Mouse (Mus musculus) ES-Bruce4 (cell line): ENCODE measurements around the gene Eif2ak4. TPM values are rescaled to one million over a fixed set of nuclear protein-coding genes. Genes with fewer than 3 reads are reported as not detected.

Experiments
- H3K27ac ChIP-seq: 2 replicates; pipeline ENCODE4 v1.5.1; 2012; ENCODE audit warnings: low read length, inconsistent platforms; ENCODE audit not compliant: insufficient read depth
- H3K27me3 ChIP-seq: 2 replicates; pipeline ENCODE4 v1.6.1; 2012; ENCODE audit warnings: mild to moderate bottlenecking, low read length, inconsistent platforms; ENCODE audit not compliant: control insufficient read depth, poor library complexity, insufficient read depth, severe bottlenecking
- H3K36me3 ChIP-seq: 2 replicates; pipeline ENCODE4 v1.6.1; 2012; ENCODE audit warnings: inconsistent platforms, mild to moderate bottlenecking, low read length, moderate library complexity; ENCODE audit not compliant: control insufficient read depth, poor library complexity, insufficient read depth, severe bottlenecking
- H3K4me1 ChIP-seq: one replicate; pipeline ENCODE4 v1.8.1; 2011; ENCODE audit warnings: low read length; ENCODE audit not compliant: control insufficient read depth, insufficient read depth
- H3K4me3 ChIP-seq: 2 replicates; pipeline ENCODE4 v1.5.1; 2011; ENCODE audit warnings: low read depth, mild to moderate bottlenecking, low read length
- H3K9ac ChIP-seq: 2 replicates; pipeline ENCODE4 v1.6.1; 2012; ENCODE audit warnings: low read depth, mild to moderate bottlenecking, inconsistent platforms; ENCODE audit not compliant: poor library complexity, severe bottlenecking
- H3K9me3 ChIP-seq: replicated peaks from 2 replicates; pipeline ENCODE4 v1.6.1; 2012; ENCODE audit warnings: mild to moderate bottlenecking, low read length, inconsistent platforms; ENCODE audit not compliant: control insufficient read depth, poor library complexity, insufficient read depth, severe bottlenecking
- CTCF ChIP-seq: IDR thresholded peaks from one replicate; pipeline ENCODE4 v1.8.1; 2011; ENCODE audit warnings: low read depth, low read length
- EP300 ChIP-seq: IDR thresholded peaks from 2 replicates; pipeline ENCODE4 v1.6.1; 2011; ENCODE audit warnings: low read depth, low read length; ENCODE audit not compliant: insufficient read depth
- POLR2A ChIP-seq: IDR thresholded peaks from one replicate; pipeline ENCODE4 v1.8.1; 2011; ENCODE audit warnings: low read length; ENCODE audit not compliant: insufficient read depth
- polyA plus RNA-seq: library from polyadenylated mRNA; stranded (reverse); fragments of >200 nt; gene quantifications from 2 replicates; pipeline ENCODE4 v1.2.4, GENCODE M21; 2011; ENCODE audit warnings: low read depth; ENCODE audit not compliant: missing spikeins, insufficient read depth, insufficient read length

Gene Eif2ak4
- polyA plus RNA-seq, 1 experiment, result 20.7 TPM

GRCm38 (mm10) chr2:118464450-118464849 is 76.0 kb downstream of the Eif2ak4 start:
- TF ChIP-seq EP300 (no peak), POLR2A (no peak), CTCF (no peak)
- H3K36me3 ChIP-seq, result no peaks in the 10 kb centered on the region; the same call in 1 of the 2 replicates

GRCm38 (mm10) chr2:118465894-118466293 is 77.5 kb downstream of the Eif2ak4 start:
- H3K9me3 ChIP-seq, result no peaks in the 10 kb centered on the region
- peaks cover 8% of the 10 kb centered on the region for H3K36me3 ChIP-seq
- no peak overlapping the region for H3K27ac ChIP-seq
- H3K27me3 ChIP-seq, result no peaks in the 10 kb centered on the region
- no peaks in the 10 kb centered on the region for H3K4me1 ChIP-seq
- no peak overlapping the region for H3K4me3 ChIP-seq
- no peak overlapping the region for H3K9ac ChIP-seq
- no peak for TF ChIP-seq EP300
- TF ChIP-seq CTCF, result no peak
- TF ChIP-seq POLR2A, result no peak

More at GRCm38 (mm10) chr2:118464450-118464849, 76.0 kb downstream of the Eif2ak4 start:
- Histone ChIP-seq H3K4me3 (no peak overlapping the region), H3K9ac (no peak overlapping the region), H3K27ac (no peak overlapping the region), H3K27me3 (no peaks in the 10 kb centered on the region), H3K4me1 (no peaks in the 10 kb centered on the region), H3K9me3 (no peaks in the 10 kb centered on the region)

- Histone ChIP-seq H3K9me3 (no peaks in the 10 kb centered on the region), H3K9ac (no peak overlapping the region), H3K4me3 (no peak overlapping the region), H3K4me1 (no peaks in the 10 kb centered on the region), H3K27ac (no peak overlapping the region), H3K36me3 (peaks cover 12% of the 10 kb centered on the region), H3K27me3 (no peaks in the 10 kb centered on the region)
- TF ChIP-seq EP300, result no peak
- no peak for TF ChIP-seq CTCF
- no peak for TF ChIP-seq POLR2A
Observed at GRCm38 (mm10) chr2:118466601-118467000, 78.2 kb downstream of the Eif2ak4 start.

GRCm38 (mm10) chr2:118468354-118468753 is 79.9 kb downstream of the Eif2ak4 start:
- Histone ChIP-seq H3K9me3 (no peaks in the 10 kb centered on the region), H3K4me1 (no peaks in the 10 kb centered on the region), H3K27me3 (no peaks in the 10 kb centered on the region), H3K9ac (no peak overlapping the region), H3K27ac (no peak overlapping the region), H3K4me3 (no peak overlapping the region), H3K36me3 (peaks cover 22% of the 10 kb centered on the region)
- TF ChIP-seq EP300 (no peak), POLR2A (no peak), CTCF (no peak)

- no peak overlapping the region for H3K27ac ChIP-seq
Observed at GRCm38 (mm10) chr2:118478833-118479549, 90.6 kb downstream of the Eif2ak4 start.

GRCm38 (mm10) chr2:118479550-118479909 is 91.1 kb downstream of the Eif2ak4 start, which contains the start of gene Srp14:
Gene Srp14, minus strand, starts transcription at chr2:118479711.
- H3K27me3 ChIP-seq, result no peaks in the 10 kb centered on the region
- H3K4me1 ChIP-seq, result peaks cover 2% of the 10 kb centered on the region
- TF ChIP-seq POLR2A, result no peak
- no peak for TF ChIP-seq EP300
- no peak for TF ChIP-seq CTCF
- H3K27ac ChIP-seq, result 0 out of 2 replicates have a peak within 1 kb of the TSS, but pooled peaks have one; percentile 46
- H3K36me3 ChIP-seq, result peaks cover 14% of the 10 kb centered on the region; the same call in 1 of the 2 replicates
- no peaks in the 10 kb centered on the region for H3K9me3 ChIP-seq
- H3K4me3 ChIP-seq, result peak within 1 kb of the TSS; percentile 95
- H3K9ac ChIP-seq, result peak within 1 kb of the TSS; percentile 90

More at GRCm38 (mm10) chr2:118478833-118479549, 90.6 kb downstream of the Eif2ak4 start:
- Histone ChIP-seq H3K27me3 (no peaks in the 10 kb centered on the region), H3K36me3 (peaks cover 17% of the 10 kb centered on the region), H3K4me3 (peak overlapping the region; percentile 95), H3K9ac (peak overlapping the region; percentile 90), H3K9me3 (no peaks in the 10 kb centered on the region), H3K4me1 (peaks cover 2% of the 10 kb centered on the region)
- TF ChIP-seq CTCF (no peak), POLR2A (no peak), EP300 (no peak)
